Mouse (Mus musculus): ENCODE measurements at regions not wholly inside any gene's neighbourhood (a gene's known extent, or its start where the extent isn't known, plus 50 kb on each side); places are given as distances from the start of the nearest gene placed in this dataset.

DNA sequence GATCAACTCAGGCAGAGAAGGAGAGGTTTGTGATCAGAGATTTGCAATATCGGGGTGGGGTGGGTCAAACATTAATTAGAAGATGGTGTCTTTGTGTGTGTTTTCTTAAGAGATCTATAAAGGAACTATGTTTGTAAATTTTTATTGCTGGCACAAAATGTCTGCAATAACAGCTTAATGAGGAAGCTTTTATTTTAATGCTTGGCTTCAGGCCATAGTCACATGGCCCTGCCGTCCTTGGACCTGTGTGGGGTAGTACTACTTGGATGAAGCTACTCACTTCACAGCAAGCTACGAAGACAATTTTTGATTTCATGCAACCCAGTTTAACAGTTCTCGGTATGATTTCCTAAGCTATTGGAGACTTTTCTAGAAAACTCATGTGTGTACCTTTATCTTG, 78.5 kb upstream of the Enpp6 start:
- TF ChIP-seq CTCF (IDR thresholded peaks at IDR 0.05; ENCODE audit: borderline replicate concordance, extremely low read depth, insufficient read depth, insufficient read length) = no peak
- no peak for TF ChIP-seq POLR2A (IDR thresholded peaks at IDR 0.05; ENCODE audit: borderline replicate concordance, extremely low read depth, insufficient read depth, insufficient read length, poor library complexity, severe bottlenecking)
